Mouse (Mus musculus): ENCODE data around the gene Slc26a1. TPM values are rescaled to one million over a fixed set of nuclear protein-coding genes. Genes with fewer than 3 reads are reported as not detected.

The Slc26a1 gene
- polyA plus RNA-seq, 1 experiment from 2014 or later: 33.4 TPM

GRCm38 (mm10) chr5:108626050-108626660 is 49.2 kb downstream of the Slc26a1 start:
- Histone ChIP-seq H3K9me3 (ENCODE audit: low read length) (no peaks in the 10 kb centered on the region), H3K4me1 (ENCODE audit: insufficient read depth) (peaks cover 22% of the 10 kb centered on the region), H3K27me3 (ENCODE audit: insufficient read depth, low read length) (no peaks in the 10 kb centered on the region), H3K4me3 (ENCODE audit: low read depth, low read length) (no peak overlapping the region), H3K36me3 (replicated peaks; ENCODE audit: insufficient read depth, low read length) (peaks cover 30% of the 10 kb centered on the region), H3K4me2 (ENCODE audit: low read depth, low read length) (no peak overlapping the region), H3K27ac (ENCODE audit: low read depth) (no peak overlapping the region), H3K9ac (replicated peaks) (no peak overlapping the region)
- ATAC-seq: no peak
- no peak for DNase-seq
- TF ChIP-seq CTCF (IDR thresholded peaks at IDR 0.05; ENCODE audit: low read depth) (no peak), EP300 (IDR thresholded peaks at IDR 0.05; ENCODE audit: low read depth) (peak; percentile 9; the same call in 1 of the 2 replicates)
- whole genome bisulfite sequencing (ENCODE audit: insufficient replicate concordance): 60% methylated on average over 4 of the region's 4 CpGs

GRCm38 (mm10) chr5:108621870-108622269 is 53.5 kb downstream of the Slc26a1 start:
- Histone ChIP-seq H3K4me2 (ENCODE audit: low read depth, low read length) (no peak overlapping the region), H3K4me3 (ENCODE audit: low read depth, low read length) (no peak overlapping the region), H3K36me3 (replicated peaks; ENCODE audit: insufficient read depth, low read length) (peaks cover 52% of the 10 kb centered on the region), H3K27me3 (ENCODE audit: insufficient read depth, low read length) (no peaks in the 10 kb centered on the region), H3K9me3 (ENCODE audit: low read length) (no peaks in the 10 kb centered on the region), H3K27ac (ENCODE audit: low read depth) (no peak overlapping the region), H3K4me1 (ENCODE audit: insufficient read depth) (no peaks in the 10 kb centered on the region), H3K9ac (replicated peaks) (no peak overlapping the region)
- WGBS (ENCODE audit: insufficient replicate concordance): 66% methylated on average over 2 of the region's 2 CpGs
- TF ChIP-seq EP300 (IDR thresholded peaks at IDR 0.05; ENCODE audit: low read depth): no peak
- TF ChIP-seq CTCF (IDR thresholded peaks at IDR 0.05; ENCODE audit: low read depth): no peak
- ATAC-seq (no peak), DNase-seq (no peak)

Other genes with a start within 250 kb of the Slc26a1 start
- 411 and 430 TPM in 2 replicates for gene Atp5k, start 241.1 kb downstream of the Slc26a1 start, polyA plus RNA-seq (2015; fragmentation: Nextera tagmentation; extraction: Ambion mirVana)
- gene Mfsd7a, start 226.7 kb downstream of the Slc26a1 start, polyA plus RNA-seq (2015; fragmentation: Nextera tagmentation; extraction: Ambion mirVana): 0.30 and 0.41 TPM in 2 replicates
- 3.8 and 5.0 TPM in 2 replicates for gene Pcgf3, start 214.3 kb downstream of the Slc26a1 start, polyA plus RNA-seq (2015; fragmentation: Nextera tagmentation; extraction: Ambion mirVana)
- gene Cplx1, start 125.5 kb downstream of the Slc26a1 start, polyA plus RNA-seq (2015; fragmentation: Nextera tagmentation; extraction: Ambion mirVana): not detected in 2 replicates
- gene Gak, start 45.8 kb downstream of the Slc26a1 start, polyA plus RNA-seq (2015; fragmentation: Nextera tagmentation; extraction: Ambion mirVana): 15.6 and 17.5 TPM in 2 replicates
- gene Tmem175, start 45.8 kb downstream of the Slc26a1 start, polyA plus RNA-seq (2015; fragmentation: Nextera tagmentation; extraction: Ambion mirVana): 7.0 and 7.3 TPM in 2 replicates
- gene Idua, start 15.2 kb downstream of the Slc26a1 start, polyA plus RNA-seq (2015; fragmentation: Nextera tagmentation; extraction: Ambion mirVana): 3.9 and 4.2 TPM in 2 replicates
- gene Dgkq, start 5.9 kb downstream of the Slc26a1 start, polyA plus RNA-seq (2015; fragmentation: Nextera tagmentation; extraction: Ambion mirVana): 2.5 TPM in 2 replicates
- 5.6 and 5.7 TPM in 2 replicates for gene Fgfrl1, start 16.8 kb upstream of the Slc26a1 start, polyA plus RNA-seq (2015; fragmentation: Nextera tagmentation; extraction: Ambion mirVana)
- 0.48 and 0.62 TPM in 2 replicates for gene Rnf212, start 99.4 kb upstream of the Slc26a1 start, polyA plus RNA-seq (2015; fragmentation: Nextera tagmentation; extraction: Ambion mirVana)
- not detected in 2 replicates for gene Tmed11, start 119.8 kb upstream of the Slc26a1 start, polyA plus RNA-seq (2015; fragmentation: Nextera tagmentation; extraction: Ambion mirVana)
- not detected in 2 replicates for gene Vmn2r8, start 133.3 kb upstream of the Slc26a1 start, polyA plus RNA-seq (2015; fragmentation: Nextera tagmentation; extraction: Ambion mirVana)
- gene Vmn2r9, start 177.0 kb upstream of the Slc26a1 start, polyA plus RNA-seq (2015; fragmentation: Nextera tagmentation; extraction: Ambion mirVana): not detected in 2 replicates

Measured in liver, postnatal 0 days (tissue).